Mouse (Mus musculus): ENCODE results near the gene Ttll11. TPM values are rescaled to one million over a fixed set of nuclear protein-coding genes. Genes with fewer than 3 reads are reported as not detected.

Gene Ttll11
- polyA plus RNA-seq, 1 experiment from 2014 or later = 4.1 TPM

DNA sequence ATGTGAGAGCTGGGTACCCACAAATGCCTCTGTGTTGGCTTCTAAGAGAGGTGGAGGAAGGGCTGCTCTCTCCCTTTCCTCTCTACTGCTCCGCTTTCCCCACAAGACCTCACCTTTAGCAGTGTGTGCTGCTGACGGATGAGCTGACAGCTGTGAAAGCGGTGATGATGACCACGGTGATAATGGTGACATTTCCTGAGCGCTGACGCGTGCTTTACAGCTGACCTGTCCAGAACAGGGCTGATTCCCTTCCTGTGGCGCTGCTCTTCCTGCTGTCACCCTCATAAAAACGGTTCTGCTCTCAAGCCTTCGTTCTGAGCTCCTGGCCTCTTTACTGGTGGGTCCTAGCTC lies 119.3 kb downstream of the Ttll11 start:
- Histone ChIP-seq H3K27me3 (0 out of 2 replicates have a peak, but pooled peaks cover 3% of the 10 kb centered on the region), H3K4me1 (replicated peaks) (peaks cover 13% of the 10 kb centered on the region), H3K4me2 (no peak overlapping the region), H3K9ac (no peak overlapping the region), H3K36me3 (no peaks in the 10 kb centered on the region), H3K4me3 (no peak overlapping the region), H3K27ac (peak overlapping the region; percentile 60), H3K9me3 (no peaks in the 10 kb centered on the region)
- 63% methylated on average over 10 of the region's 10 CpGs for WGBS
- ATAC-seq (ENCODE audit: low FRiP score) = no peak

DNA sequence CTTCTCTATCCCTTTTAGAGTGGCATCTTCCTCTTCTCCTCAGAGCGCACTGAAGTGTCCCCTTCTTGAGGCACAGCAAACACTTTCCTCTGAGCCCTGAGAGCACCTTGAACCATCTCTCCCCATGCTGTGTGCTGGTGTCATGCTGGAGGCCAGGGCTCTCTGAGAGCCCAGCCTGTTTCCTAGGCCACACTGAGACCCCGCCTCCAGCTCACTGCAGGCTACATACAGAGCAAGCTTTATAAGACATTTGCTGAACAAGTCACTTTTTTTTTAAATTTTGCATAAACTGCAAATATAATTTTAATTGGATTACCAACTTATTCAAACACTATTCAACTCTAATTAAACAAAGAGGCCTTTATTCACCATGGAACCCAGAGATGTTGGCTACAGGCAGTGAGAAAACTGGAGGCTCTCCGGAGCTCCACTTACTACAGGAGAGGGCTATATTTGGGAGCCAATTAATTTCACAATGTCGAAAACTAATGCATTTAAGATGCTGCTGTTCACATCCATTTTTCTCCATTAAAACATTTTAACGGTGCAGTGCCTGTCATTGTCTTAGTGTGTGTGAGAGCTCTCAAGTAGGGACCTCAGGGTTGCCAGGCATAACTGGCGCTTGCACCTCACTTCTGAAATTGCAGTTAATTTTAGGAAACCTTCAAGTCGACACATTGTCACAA lies 119.9 kb downstream of the Ttll11 start:
- H3K27ac ChIP-seq = peak overlapping the region; percentile 60
- no peaks in the 10 kb centered on the region for H3K9me3 ChIP-seq
- no peak overlapping the region for H3K4me2 ChIP-seq
- 0 out of 2 replicates have a peak, but pooled peaks cover 3% of the 10 kb centered on the region for H3K27me3 ChIP-seq
- H3K4me3 ChIP-seq = no peak overlapping the region
- no peak overlapping the region for H3K9ac ChIP-seq
- H3K4me1 ChIP-seq (replicated peaks) = peaks cover 13% of the 10 kb centered on the region
- H3K36me3 ChIP-seq = no peaks in the 10 kb centered on the region
- WGBS = 70% methylated on average over 7 of the region's 7 CpGs
- 0 out of 2 replicates have a peak, but pooled peaks have one; percentile 18 for ATAC-seq (ENCODE audit: low FRiP score)

DNA sequence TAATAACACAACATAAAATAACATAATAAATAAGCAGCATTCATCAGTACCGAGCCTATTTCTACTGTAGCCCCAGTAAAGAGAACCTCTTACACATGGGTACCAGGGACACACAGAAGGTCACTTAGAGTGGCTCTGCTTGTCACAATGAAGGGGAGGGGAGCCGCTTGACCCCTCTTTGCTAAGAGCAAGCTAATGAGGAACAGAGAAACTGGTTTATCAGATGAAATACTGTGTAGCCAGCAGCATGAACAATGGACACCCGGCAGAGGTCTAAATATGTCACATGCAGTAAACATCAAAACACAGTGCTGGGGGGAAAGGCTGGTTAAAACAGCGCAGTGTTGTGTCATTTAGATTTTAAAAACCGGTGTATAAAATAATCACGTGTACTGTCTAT lies 121.4 kb downstream of the Ttll11 start:
- ATAC-seq (ENCODE audit: low FRiP score) = no peak
- Histone ChIP-seq H3K9me3 (no peaks in the 10 kb centered on the region), H3K9ac (no peak overlapping the region), H3K4me3 (no peak overlapping the region), H3K27me3 (0 out of 2 replicates have a peak, but pooled peaks cover 3% of the 10 kb centered on the region), H3K36me3 (no peaks in the 10 kb centered on the region), H3K4me2 (no peak overlapping the region), H3K4me1 (replicated peaks) (peaks cover 13% of the 10 kb centered on the region), H3K27ac (no peak overlapping the region)
- 78% methylated on average over 6 of the region's 6 CpGs for WGBS

- H3K36me3 ChIP-seq = no peaks in the 10 kb centered on the region
- no peak overlapping the region for H3K4me2 ChIP-seq
- no peaks in the 10 kb centered on the region for H3K9me3 ChIP-seq
- no peak overlapping the region for H3K9ac ChIP-seq
- H3K4me1 ChIP-seq (replicated peaks) = peaks cover 20% of the 10 kb centered on the region
- no peak for ATAC-seq (ENCODE audit: low FRiP score)
- H3K27me3 ChIP-seq = 0 out of 2 replicates have a peak, but pooled peaks cover 3% of the 10 kb centered on the region
- no peak overlapping the region for H3K4me3 ChIP-seq
- no peak overlapping the region for H3K27ac ChIP-seq
- 93% methylated on average over 2 of the region's 2 CpGs for WGBS
Observed at GRCm38 (mm10) chr2:35856901-35857300, 122.8 kb downstream of the Ttll11 start.

GRCm38 (mm10) chr2:35854877-35855276 lies 124.8 kb downstream of the Ttll11 start:
- Histone ChIP-seq H3K27ac (no peak overlapping the region), H3K9me3 (no peaks in the 10 kb centered on the region), H3K36me3 (no peaks in the 10 kb centered on the region), H3K9ac (no peak overlapping the region), H3K27me3 (no peaks in the 10 kb centered on the region), H3K4me1 (replicated peaks) (peaks cover 29% of the 10 kb centered on the region), H3K4me2 (no peak overlapping the region), H3K4me3 (no peak overlapping the region)
- no peak for ATAC-seq (ENCODE audit: low FRiP score)
- 38% methylated on average over 5 of the region's 5 CpGs for WGBS

GRCm38 (mm10) chr2:35852971-35853370 lies 126.7 kb downstream of the Ttll11 start:
- H3K4me2 ChIP-seq = no peak overlapping the region
- peaks cover 29% of the 10 kb centered on the region for H3K4me1 ChIP-seq (replicated peaks)
- 71% methylated on average over 4 of the region's 4 CpGs for WGBS
- H3K9me3 ChIP-seq = no peaks in the 10 kb centered on the region
- H3K9ac ChIP-seq = no peak overlapping the region
- no peak overlapping the region for H3K4me3 ChIP-seq
- no peak overlapping the region for H3K27ac ChIP-seq
- no peaks in the 10 kb centered on the region for H3K36me3 ChIP-seq
- H3K27me3 ChIP-seq = no peaks in the 10 kb centered on the region
- ATAC-seq (ENCODE audit: low FRiP score) = no peak

GRCm38 (mm10) chr2:35852164-35852509 lies 127.6 kb downstream of the Ttll11 start:
- Histone ChIP-seq H3K4me1 (replicated peaks) (peaks cover 29% of the 10 kb centered on the region), H3K36me3 (no peaks in the 10 kb centered on the region)

GRCm38 (mm10) chr2:35851420-35852163 lies 128.1 kb downstream of the Ttll11 start:
- no peak overlapping the region for H3K4me2 ChIP-seq
- H3K4me3 ChIP-seq = no peak overlapping the region
- no peaks in the 10 kb centered on the region for H3K36me3 ChIP-seq
- WGBS = 44% methylated on average over 17 of the region's 17 CpGs
- H3K27ac ChIP-seq = peak overlapping the region; percentile 58
- no peak overlapping the region for H3K9ac ChIP-seq
- H3K9me3 ChIP-seq = no peaks in the 10 kb centered on the region
- ATAC-seq (ENCODE audit: low FRiP score) = 0 out of 2 replicates have a peak, but pooled peaks have one; percentile 15
- H3K4me1 ChIP-seq (replicated peaks) = peaks cover 29% of the 10 kb centered on the region
- 0 out of 2 replicates have a peak, but pooled peaks cover 3% of the 10 kb centered on the region for H3K27me3 ChIP-seq

More at GRCm38 (mm10) chr2:35852164-35852509, 127.6 kb downstream of the Ttll11 start:
- no peak for ATAC-seq (ENCODE audit: low FRiP score)
- H3K9ac ChIP-seq = no peak overlapping the region
- no peak overlapping the region for H3K4me2 ChIP-seq
- H3K27me3 ChIP-seq = 0 out of 2 replicates have a peak, but pooled peaks cover 3% of the 10 kb centered on the region
- H3K27ac ChIP-seq = peak overlapping the region; percentile 56
- 68% methylated on average over 3 of the region's 3 CpGs for WGBS
- no peak overlapping the region for H3K4me3 ChIP-seq
- no peaks in the 10 kb centered on the region for H3K9me3 ChIP-seq

DNA sequence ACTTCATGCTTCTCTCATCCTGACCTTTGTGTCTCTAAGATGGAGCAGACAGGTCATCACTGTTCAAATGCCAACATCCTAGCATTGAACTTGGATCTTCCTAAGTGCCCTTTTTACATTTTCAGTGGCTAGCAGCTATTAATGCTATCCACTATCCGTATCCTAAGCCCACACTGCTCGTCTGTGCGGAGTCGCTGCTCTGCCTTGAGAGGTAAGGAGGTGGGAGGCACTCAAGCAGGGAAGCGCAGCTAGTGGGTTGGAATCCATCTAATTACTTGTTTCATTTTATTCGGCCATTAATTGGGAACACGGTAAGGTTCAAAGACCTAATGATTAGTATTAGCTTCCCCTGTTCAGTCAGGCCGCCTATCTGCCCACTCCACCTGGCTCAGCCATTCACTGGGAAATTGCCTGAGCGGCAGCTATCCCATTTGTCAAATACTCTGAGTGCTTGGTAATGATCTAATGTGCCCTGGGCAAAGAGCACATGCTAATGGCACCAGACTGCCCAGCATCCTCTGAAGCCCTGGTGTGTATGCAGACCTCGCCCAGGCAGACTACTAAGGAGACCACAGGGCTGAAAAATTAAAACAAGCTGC lies 130.0 kb downstream of the Ttll11 start:
- peak; percentile 26; the same call in 1 of the 2 replicates for ATAC-seq (ENCODE audit: low FRiP score)

DNA sequence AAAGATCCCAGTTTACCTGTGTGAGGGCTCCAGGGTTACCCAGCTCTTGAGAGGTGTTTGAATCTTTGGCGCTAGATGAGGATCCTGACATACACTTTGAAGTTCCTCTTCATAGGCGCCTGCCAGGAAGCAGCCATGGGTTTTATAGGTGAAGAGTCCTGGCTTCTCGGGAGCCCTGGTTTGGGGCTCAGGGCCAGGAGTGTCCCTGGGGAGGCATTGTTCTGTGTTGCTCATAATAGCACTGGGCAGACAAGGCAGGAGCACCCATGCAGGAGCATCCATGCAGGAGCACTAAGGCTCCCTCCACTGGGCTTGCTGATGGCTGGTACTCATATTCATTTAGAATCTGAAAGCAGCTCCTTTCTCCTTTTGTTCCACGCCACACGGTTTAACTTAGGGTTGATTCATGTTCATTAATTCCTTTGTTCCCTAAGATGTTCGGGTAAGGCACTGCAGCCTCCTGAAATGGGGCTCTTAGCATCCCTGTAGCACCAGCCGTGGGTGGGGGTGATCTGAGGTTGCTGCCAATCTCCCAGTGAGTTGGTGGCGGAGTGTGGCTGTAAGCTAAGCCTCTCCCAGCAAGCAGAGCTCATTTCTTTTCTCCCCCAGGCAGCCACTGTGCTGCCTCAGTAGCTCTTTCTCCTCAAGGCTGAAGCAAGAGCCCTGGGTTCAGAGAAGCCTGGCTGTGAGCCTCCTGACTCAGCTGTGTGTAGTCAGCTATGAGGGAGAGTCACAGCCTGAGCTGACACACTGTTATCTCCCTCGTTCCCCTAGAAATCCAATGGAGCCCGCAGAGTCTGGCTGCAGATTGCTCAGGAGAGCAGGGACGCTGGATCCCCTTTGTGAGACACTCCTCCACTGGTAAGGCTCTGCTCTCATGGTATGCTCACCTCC lies 133.9 kb downstream of the Ttll11 start:
- Histone ChIP-seq H3K9ac (no peak overlapping the region), H3K4me3 (no peak overlapping the region), H3K36me3 (no peaks in the 10 kb centered on the region), H3K4me1 (replicated peaks) (peaks cover 49% of the 10 kb centered on the region), H3K4me2 (no peak overlapping the region), H3K9me3 (no peaks in the 10 kb centered on the region), H3K27ac (peak overlapping the region; percentile 55), H3K27me3 (0 out of 2 replicates have a peak, but pooled peaks cover 3% of the 10 kb centered on the region)
- WGBS = 32% methylated on average over 11 of the region's 11 CpGs
- ATAC-seq (ENCODE audit: low FRiP score) = no peak

More for the DNA sequence above, 130.0 kb downstream of the Ttll11 start:
- Histone ChIP-seq H3K4me3 (no peak overlapping the region), H3K27ac (peak overlapping the region; percentile 42; the same call in 1 of the 2 replicates), H3K9ac (no peak overlapping the region), H3K4me1 (replicated peaks) (peaks cover 44% of the 10 kb centered on the region), H3K4me2 (no peak overlapping the region), H3K36me3 (no peaks in the 10 kb centered on the region), H3K9me3 (no peaks in the 10 kb centered on the region), H3K27me3 (0 out of 2 replicates have a peak, but pooled peaks cover 3% of the 10 kb centered on the region)
- 44% methylated on average over 10 of the region's 10 CpGs for WGBS

DNA sequence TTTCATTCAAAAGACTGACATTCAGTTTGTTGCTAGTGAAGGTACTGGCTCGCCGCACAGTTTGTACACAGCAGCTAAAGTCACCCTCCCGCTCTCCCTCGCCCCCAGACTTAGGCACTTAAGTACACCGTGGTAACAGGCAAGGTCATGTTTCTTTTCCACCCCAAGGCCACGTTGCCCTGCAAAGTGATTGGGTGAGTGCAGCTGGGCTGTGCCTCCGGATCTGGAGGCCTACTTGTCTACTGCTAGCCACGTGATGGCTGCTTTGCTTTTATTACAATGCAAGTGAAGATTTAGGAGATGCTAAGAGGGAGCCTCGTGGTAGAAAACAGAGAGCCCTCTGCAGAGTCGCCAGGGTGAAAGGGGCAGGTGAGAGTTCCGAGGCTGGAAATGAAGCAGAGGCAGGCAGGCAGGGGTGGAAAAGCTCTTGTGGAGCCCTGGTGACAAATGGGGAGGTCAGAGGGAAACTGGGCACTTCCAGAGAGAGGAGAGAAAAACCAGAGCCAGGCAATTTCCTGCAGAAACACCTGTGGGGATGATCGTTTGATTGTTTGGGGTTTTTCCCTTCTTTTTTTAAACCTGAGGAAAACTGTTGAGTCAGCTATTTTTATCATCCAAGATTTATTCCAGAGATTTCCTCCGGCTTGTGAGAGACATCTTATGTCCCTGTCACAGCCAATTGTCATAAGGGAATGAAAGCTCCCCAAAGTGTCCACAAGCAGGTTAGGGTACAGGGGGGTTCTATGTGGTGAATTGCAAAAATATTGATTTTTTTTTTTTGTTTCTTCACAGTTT lies 135.6 kb downstream of the Ttll11 start:
- no peak overlapping the region for H3K27ac ChIP-seq
- no peak overlapping the region for H3K9ac ChIP-seq
- H3K36me3 ChIP-seq = no peaks in the 10 kb centered on the region
- no peak overlapping the region for H3K4me2 ChIP-seq
- 37% methylated on average over 13 of the region's 13 CpGs for WGBS
- H3K27me3 ChIP-seq = 0 out of 2 replicates have a peak, but pooled peaks cover 3% of the 10 kb centered on the region
- no peak overlapping the region for H3K4me3 ChIP-seq
- ATAC-seq (ENCODE audit: low FRiP score) = no peak
- no peaks in the 10 kb centered on the region for H3K9me3 ChIP-seq
- H3K4me1 ChIP-seq (replicated peaks) = peaks cover 40% of the 10 kb centered on the region

Data from hindbrain, embryonic 13.5 days (tissue).